Mouse (Mus musculus): Measurements from ENCODE around the gene Rab1a.
A peak's percentile ranks its signal among the peaks of the same experiment; 100 is the strongest.

Rab1a gene

GRCm38 (mm10) chr11:20247146-20247855 lies 46.1 kb downstream of the Rab1a start:
- no peak for DNase-seq (ENCODE audit: low spot score)

GRCm38 (mm10) chr11:20248277-20248676 lies 47.0 kb downstream of the Rab1a start:
- DNase-seq (ENCODE audit: low spot score) = peak; percentile 18

GRCm38 (mm10) chr11:20248840-20249239 lies 47.6 kb downstream of the Rab1a start:
- DNase-seq (ENCODE audit: low spot score) = peak; percentile 63

- DNase-seq (ENCODE audit: low spot score) = peak; percentile 96
Observed at GRCm38 (mm10) chr11:20249296-20250110, 48.3 kb downstream of the Rab1a start, which contains the start of gene Cep68. Gene Cep68 (minus strand): TSS chr11:20249429.

- peak; percentile 3 for DNase-seq (ENCODE audit: low spot score)
Observed at GRCm38 (mm10) chr11:20250476-20251178, 49.4 kb downstream of the Rab1a start.

- DNase-seq (ENCODE audit: low spot score) = no peak
Observed at GRCm38 (mm10) chr11:20253088-20253487, 51.9 kb downstream of the Rab1a start.

GRCm38 (mm10) chr11:20254791-20255190 lies 53.6 kb downstream of the Rab1a start:
- peak; percentile 1 for DNase-seq (ENCODE audit: low spot score)

GRCm38 (mm10) chr11:20262628-20263380 lies 61.6 kb downstream of the Rab1a start:
- peak; percentile 41 for DNase-seq (ENCODE audit: low spot score)

- DNase-seq (ENCODE audit: low spot score) = no peak
Observed at GRCm38 (mm10) chr11:20269885-20270284, 68.7 kb downstream of the Rab1a start.

GRCm38 (mm10) chr11:20275974-20276373 lies 74.7 kb downstream of the Rab1a start:
- DNase-seq (ENCODE audit: low spot score) = no peak
